Mouse (Mus musculus) embryonic fibroblast, embryonic 13.5 days (primary cell): ENCODE data around the gene Tmsb15b1.

Source experiments
- CTCF ChIP-seq: IDR thresholded peaks from 2 replicates; pipeline ENCODE4 v1.5.1; 2011; ENCODE audit warnings: mild to moderate bottlenecking, control low read depth, low read length, moderate library complexity, borderline replicate concordance; ENCODE audit not compliant: insufficient read depth
- POLR2A ChIP-seq: IDR thresholded peaks from 2 replicates; pipeline ENCODE4 v1.6.1; 2011; ENCODE audit warnings: low read depth, mild to moderate bottlenecking, control low read depth, low read length, moderate library complexity

GRCm38 (mm10) chrX:136927031-136927430 lies 49.6 kb downstream of the Tmsb15b1 start, which contains the start of gene H2bfm:
- TF ChIP-seq CTCF = no peak
- TF ChIP-seq POLR2A = no peak
